Mouse (Mus musculus): ENCODE data around the gene Hdhd3. TPM values are rescaled to one million over a fixed set of nuclear protein-coding genes. Genes with fewer than 3 reads are reported as not detected.

The Hdhd3 gene
- polyA plus RNA-seq (2015; fragmentation: Illumina TruSeq; extraction: RNeasy Lipid Tissue Mini Kit (QIAGEN cat#74804); ENCODE audit: low read depth, low replicate concordance) = 13.8 TPM

GRCm38 (mm10) chr4:62503374-62503970 lies at the start of gene Hdhd3:
Gene Hdhd3 (minus strand): TSS chr4:62503467.

GRCm38 (mm10) chr4:62524651-62525488 lies 21.6 kb upstream of the Hdhd3 start, which contains the start of the genes Pole3 and 4933430I17Rik:
Gene Pole3 (minus strand): TSS chr4:62525068.
Gene 4933430I17Rik (plus strand): TSS chr4:62525369.

GRCm38 (mm10) chr4:62519849-62520233 lies 16.6 kb upstream of the Hdhd3 start, which contains the start of gene Alad:
Gene Alad (minus strand): TSS chr4:62519918.

GRCm38 (mm10) chr4:62479937-62480708 lies 23.1 kb downstream of the Hdhd3 start, which contains the start of gene Bspry:
Gene Bspry (plus strand): TSS chr4:62480053.

GRCm38 (mm10) chr4:62470598-62471051 lies 32.6 kb downstream of the Hdhd3 start, which contains the start of gene Wdr31:
Gene Wdr31 (minus strand): TSS chr4:62470896.

Other genes starting within 250 kb of the Hdhd3 start
- gene Slc31a2, start 240.9 kb downstream of the Hdhd3 start, polyA plus RNA-seq (2015; fragmentation: Illumina TruSeq; extraction: RNeasy Lipid Tissue Mini Kit (QIAGEN cat#74804); ENCODE audit: low read depth, low replicate concordance) = 13.5 TPM
- 21.4 TPM for gene Fkbp15, start 142.9 kb downstream of the Hdhd3 start, polyA plus RNA-seq (2015; fragmentation: Illumina TruSeq; extraction: RNeasy Lipid Tissue Mini Kit (QIAGEN cat#74804); ENCODE audit: low read depth, low replicate concordance)
- 19.1 TPM for gene Slc31a1, start 142.7 kb downstream of the Hdhd3 start, polyA plus RNA-seq (2015; fragmentation: Illumina TruSeq; extraction: RNeasy Lipid Tissue Mini Kit (QIAGEN cat#74804); ENCODE audit: low read depth, low replicate concordance)
- 64.1 TPM for gene Cdc26, start 94.8 kb downstream of the Hdhd3 start, polyA plus RNA-seq (2015; fragmentation: Illumina TruSeq; extraction: RNeasy Lipid Tissue Mini Kit (QIAGEN cat#74804); ENCODE audit: low read depth, low replicate concordance)
- 10.5 TPM for gene Prpf4, start 94.7 kb downstream of the Hdhd3 start, polyA plus RNA-seq (2015; fragmentation: Illumina TruSeq; extraction: RNeasy Lipid Tissue Mini Kit (QIAGEN cat#74804); ENCODE audit: low read depth, low replicate concordance)
- gene Rnf183, start 68.2 kb downstream of the Hdhd3 start, polyA plus RNA-seq (2015; fragmentation: Illumina TruSeq; extraction: RNeasy Lipid Tissue Mini Kit (QIAGEN cat#74804); ENCODE audit: low read depth, low replicate concordance) = not detected
- 6.7 TPM for gene Wdr31, start 32.6 kb downstream of the Hdhd3 start, polyA plus RNA-seq (2015; fragmentation: Illumina TruSeq; extraction: RNeasy Lipid Tissue Mini Kit (QIAGEN cat#74804); ENCODE audit: low read depth, low replicate concordance)
- 0.34 TPM for gene Bspry, start 23.4 kb downstream of the Hdhd3 start, polyA plus RNA-seq (2015; fragmentation: Illumina TruSeq; extraction: RNeasy Lipid Tissue Mini Kit (QIAGEN cat#74804); ENCODE audit: low read depth, low replicate concordance)
- gene Alad, start 16.5 kb upstream of the Hdhd3 start, polyA plus RNA-seq (2015; fragmentation: Illumina TruSeq; extraction: RNeasy Lipid Tissue Mini Kit (QIAGEN cat#74804); ENCODE audit: low read depth, low replicate concordance) = 34.0 TPM
- 40.6 TPM for gene Pole3, start 21.6 kb upstream of the Hdhd3 start, polyA plus RNA-seq (2015; fragmentation: Illumina TruSeq; extraction: RNeasy Lipid Tissue Mini Kit (QIAGEN cat#74804); ENCODE audit: low read depth, low replicate concordance)
- gene 4933430I17Rik, start 21.9 kb upstream of the Hdhd3 start, polyA plus RNA-seq (2015; fragmentation: Illumina TruSeq; extraction: RNeasy Lipid Tissue Mini Kit (QIAGEN cat#74804); ENCODE audit: low read depth, low replicate concordance) = 0.42 TPM
- gene Rgs3, start 56.4 kb upstream of the Hdhd3 start, polyA plus RNA-seq (2015; fragmentation: Illumina TruSeq; extraction: RNeasy Lipid Tissue Mini Kit (QIAGEN cat#74804); ENCODE audit: low read depth, low replicate concordance) = 43.1 TPM